14 mouse cellular contexts compared by ENCODE assay signal in genomic region chr5:112526936-112527335, GRCm38 (mm10). TPM values are rescaled to one million over a fixed set of nuclear protein-coding genes. Genes with fewer than 3 reads are reported as not detected.
A peak's percentile ranks its signal among the peaks of the same experiment; 100 is the strongest.
DNase-seq lines count a peak whose midpoint lies in the region; ATAC-seq lines count a peak whose summit lies in the region.
"Had no signal": no experiment of that assay in that cellular context is flagged by ENCODE, and none has a peak within 500 bp of the region (broad histone marks: within the 10 kb centered on the region; RNA-seq: fewer than 3 reads in every experiment).

No protein-coding gene starts in this region.

- ATAC-seq in neural tube, embryonic 13.5 days (ENCODE audit: low read depth), result no peak
- ATAC-seq in hindbrain, embryonic 15.5 days (ENCODE audit: low FRiP score, low read depth), result peak; percentile 25
- ATAC-seq in midbrain, embryonic 16.5 days, result no peak

- no peak for DNase-seq in neural tube, embryonic 10.5 days (ENCODE audit: extremely low spot score, low spot score)
- DNase-seq in cerebellum, adult 9-11 months, result peak; percentile 82
- DNase-seq in urinary bladder, postnatal 36 days (ENCODE audit: low spot score in 2 of 2), result no peak
- no peak for DNase-seq in embryo, embryonic 10.5 days (ENCODE audit: low spot score)
- no peak for DNase-seq in heart, postnatal 25 days (ENCODE audit: low spot score)
- DNase-seq: heart, postnatal 14 days; kidney, adult 2 months had no signal

- H3K36me3 ChIP-seq in neural tube, embryonic 13.5 days, result no peaks in the 10 kb centered on the region
- no peaks in the 10 kb centered on the region for H3K36me3 ChIP-seq in hindbrain, embryonic 15.5 days
- no peaks in the 10 kb centered on the region for H3K36me3 ChIP-seq in midbrain, embryonic 16.5 days (ENCODE audit: control insufficient read depth, insufficient read depth, low read length)
- H3K36me3 ChIP-seq: embryonic facial prominence, embryonic 10.5 days; stomach, embryonic 15.5 days had no signal

- intact Hi-C loops in heart, postnatal 25 days (cut with DNase I), result no loop called here

- H3K27ac ChIP-seq in neural tube, embryonic 13.5 days (replicated peaks), result peak overlapping the region; percentile 38; the same call in 1 of the 2 replicates
- peak overlapping the region; percentile 75 for H3K27ac ChIP-seq in hindbrain, embryonic 15.5 days (replicated peaks)
- peak overlapping the region; percentile 50 for H3K27ac ChIP-seq in midbrain, embryonic 16.5 days (ENCODE audit: low read length)
- H3K27ac ChIP-seq: embryonic facial prominence, embryonic 10.5 days; stomach, embryonic 15.5 days had no signal

- 72% methylated on average over 19 of the region's 19 CpGs for WGBS in neural tube, embryonic 13.5 days
- 51% methylated on average over 19 of the region's 19 CpGs for WGBS in hindbrain, embryonic 15.5 days
- 51% methylated on average over 19 of the region's 19 CpGs for WGBS in midbrain, embryonic 16.5 days

- peaks cover 20% of the 10 kb centered on the region for H3K4me1 ChIP-seq in neural tube, embryonic 13.5 days (replicated peaks)
- H3K4me1 ChIP-seq in hindbrain, embryonic 15.5 days (replicated peaks), result peaks cover 56% of the 10 kb centered on the region
- H3K4me1 ChIP-seq in midbrain, embryonic 16.5 days (ENCODE audit: control insufficient read depth, insufficient read depth, low read length), result peaks cover 37% of the 10 kb centered on the region

- no peaks in the 10 kb centered on the region for H3K9me3 ChIP-seq in neural tube, embryonic 13.5 days
- no peaks in the 10 kb centered on the region for H3K9me3 ChIP-seq in hindbrain, embryonic 15.5 days
- no peaks in the 10 kb centered on the region for H3K9me3 ChIP-seq in midbrain, embryonic 16.5 days (replicated peaks; ENCODE audit: control insufficient read depth, low read length, poor library complexity, severe bottlenecking)
- H3K9me3 ChIP-seq: embryonic facial prominence, embryonic 10.5 days; stomach, embryonic 15.5 days had no signal

- no peak overlapping the region for H3K4me2 ChIP-seq in neural tube, embryonic 13.5 days
- H3K4me2 ChIP-seq in hindbrain, embryonic 15.5 days, result no peak overlapping the region
- no peak overlapping the region for H3K4me2 ChIP-seq in midbrain, embryonic 16.5 days (ENCODE audit: low read length)
- H3K4me2 ChIP-seq: stomach, embryonic 15.5 days had no signal

- H3K9ac ChIP-seq in neural tube, embryonic 13.5 days, result no peak overlapping the region
- H3K9ac ChIP-seq in hindbrain, embryonic 15.5 days, result no peak overlapping the region
- H3K9ac ChIP-seq in midbrain, embryonic 16.5 days (ENCODE audit: low read depth, low read length), result no peak overlapping the region
- H3K9ac ChIP-seq: stomach, embryonic 15.5 days had no signal

- H3K27me3 ChIP-seq in neural tube, embryonic 13.5 days, result peaks cover 3% of the 10 kb centered on the region; the same call in 1 of the 2 replicates
- no peaks in the 10 kb centered on the region for H3K27me3 ChIP-seq in hindbrain, embryonic 15.5 days
- H3K27me3 ChIP-seq in midbrain, embryonic 16.5 days (ENCODE audit: control insufficient read depth, insufficient read depth, low read depth, low read length), result no peaks in the 10 kb centered on the region
- H3K27me3 ChIP-seq: stomach, embryonic 15.5 days had no signal

- no peak overlapping the region for H3K4me3 ChIP-seq in neural tube, embryonic 13.5 days
- H3K4me3 ChIP-seq in hindbrain, embryonic 15.5 days, result no peak overlapping the region
- no peak overlapping the region for H3K4me3 ChIP-seq in midbrain, embryonic 16.5 days (ENCODE audit: low read depth, low read length)
- H3K4me3 ChIP-seq: embryonic facial prominence, embryonic 10.5 days; stomach, embryonic 15.5 days had no signal

RNA-seq across cellular contexts. Expression of gene Sez6l, which starts 50.0 kb away (rescaled TPM):
- 21.8 and 24.8 TPM in 2 replicates for polyA plus RNA-seq in neural tube, embryonic 13.5 days (2015; fragmentation: Nextera tagmentation; extraction: Ambion mirVana)
- 41.3 and 46.3 TPM in 2 replicates for polyA plus RNA-seq in hindbrain, embryonic 15.5 days (2015; fragmentation: Nextera tagmentation; extraction: Ambion mirVana)
- polyA plus RNA-seq in midbrain, embryonic 16.5 days (2015; fragmentation: Nextera tagmentation; extraction: Ambion mirVana), result 72.9 and 75.7 TPM in 2 replicates
- total RNA-seq in heart, postnatal 25 days (2021), result under 1 TPM; 0.16 to 0.20 TPM
- total RNA-seq: granulocyte monocyte progenitor cell, adult 5-6 weeks; megakaryocyte, adult 5-6 weeks had no signal
